Mouse (Mus musculus): ENCODE data around the gene Sds. TPM values are rescaled to one million over a fixed set of nuclear protein-coding genes. Genes with fewer than 3 reads are reported as not detected.
A peak's percentile ranks its signal among the peaks of the same experiment; 100 is the strongest.

The Sds gene
- polyA plus RNA-seq, 1 experiment from 2014 or later: 0.80 TPM

- peaks cover 16% of the 10 kb centered on the region for H3K4me1 ChIP-seq (ENCODE audit: control insufficient read depth, insufficient read depth, low read depth, low read length)
- 1% methylated on average over 13 of the region's 13 CpGs for WGBS
- peak overlapping the region; percentile 86 for H3K27ac ChIP-seq (ENCODE audit: low read depth, low read length)
- peak overlapping the region; percentile 68 for H3K4me2 ChIP-seq (ENCODE audit: low read length)
- H3K9me3 ChIP-seq (ENCODE audit: control insufficient read depth, low read length): no peaks in the 10 kb centered on the region
- peaks cover 22% of the 10 kb centered on the region for H3K27me3 ChIP-seq (replicated peaks; ENCODE audit: control insufficient read depth, insufficient read depth, low read length)
- H3K4me3 ChIP-seq (ENCODE audit: low read length): peak overlapping the region; percentile 49
- H3K9ac ChIP-seq (ENCODE audit: low read depth, low read length): peak overlapping the region; percentile 67
- H3K36me3 ChIP-seq (ENCODE audit: control insufficient read depth, insufficient read depth, low read length): no peaks in the 10 kb centered on the region
- no peak for ATAC-seq
These were observed 37.9 kb upstream of the Sds start for GRCm38 (mm10) chr5:120438469-120438868.

GRCm38 (mm10) chr5:120438991-120439710 lies 37.2 kb upstream of the Sds start:
- WGBS: 1% methylated on average over 27 of the region's 27 CpGs
- ATAC-seq: no peak
- peaks cover 16% of the 10 kb centered on the region for H3K4me1 ChIP-seq (ENCODE audit: control insufficient read depth, insufficient read depth, low read depth, low read length)
- H3K9me3 ChIP-seq (ENCODE audit: control insufficient read depth, low read length): no peaks in the 10 kb centered on the region
- peaks cover 18% of the 10 kb centered on the region for H3K27me3 ChIP-seq (replicated peaks; ENCODE audit: control insufficient read depth, insufficient read depth, low read length)
- H3K9ac ChIP-seq (ENCODE audit: low read depth, low read length): peak overlapping the region; percentile 66
- H3K4me3 ChIP-seq (ENCODE audit: low read length): peak overlapping the region; percentile 33
- peak overlapping the region; percentile 86 for H3K27ac ChIP-seq (ENCODE audit: low read depth, low read length)
- H3K4me2 ChIP-seq (ENCODE audit: low read length): peak overlapping the region; percentile 68
- no peaks in the 10 kb centered on the region for H3K36me3 ChIP-seq (ENCODE audit: control insufficient read depth, insufficient read depth, low read length)

GRCm38 (mm10) chr5:120439887-120440670 lies 36.2 kb upstream of the Sds start:
- 2% methylated on average over 55 of the region's 61 CpGs for WGBS
- no peak for ATAC-seq

GRCm38 (mm10) chr5:120440733-120441132 lies 35.6 kb upstream of the Sds start:
- H3K4me1 ChIP-seq (ENCODE audit: control insufficient read depth, insufficient read depth, low read depth, low read length): peaks cover 16% of the 10 kb centered on the region
- H3K4me2 ChIP-seq (ENCODE audit: low read length): peak overlapping the region; percentile 68
- ATAC-seq: peak; percentile 72
- H3K27ac ChIP-seq (ENCODE audit: low read depth, low read length): peak overlapping the region; percentile 86
- no peaks in the 10 kb centered on the region for H3K36me3 ChIP-seq (ENCODE audit: control insufficient read depth, insufficient read depth, low read length)
- no peak overlapping the region for H3K9ac ChIP-seq (ENCODE audit: low read depth, low read length)
- H3K9me3 ChIP-seq (ENCODE audit: control insufficient read depth, low read length): no peaks in the 10 kb centered on the region
- peaks cover 15% of the 10 kb centered on the region for H3K27me3 ChIP-seq (replicated peaks; ENCODE audit: control insufficient read depth, insufficient read depth, low read length)
- H3K4me3 ChIP-seq (ENCODE audit: low read length): peak overlapping the region; percentile 33
- 4% methylated on average over 12 of the region's 14 CpGs for WGBS

More at GRCm38 (mm10) chr5:120439887-120440670, 36.2 kb upstream of the Sds start:
- Histone ChIP-seq H3K4me3 (ENCODE audit: low read length) (peak overlapping the region; percentile 33), H3K27ac (ENCODE audit: low read depth, low read length) (peak overlapping the region; percentile 86), H3K9ac (ENCODE audit: low read depth, low read length) (peak overlapping the region; percentile 66), H3K4me2 (ENCODE audit: low read length) (peak overlapping the region; percentile 68), H3K36me3 (ENCODE audit: control insufficient read depth, insufficient read depth, low read length) (no peaks in the 10 kb centered on the region), H3K27me3 (replicated peaks; ENCODE audit: control insufficient read depth, insufficient read depth, low read length) (peaks cover 15% of the 10 kb centered on the region), H3K4me1 (ENCODE audit: control insufficient read depth, insufficient read depth, low read depth, low read length) (peaks cover 16% of the 10 kb centered on the region), H3K9me3 (ENCODE audit: control insufficient read depth, low read length) (no peaks in the 10 kb centered on the region)

- no peak overlapping the region for H3K4me3 ChIP-seq (ENCODE audit: low read length)
- no peaks in the 10 kb centered on the region; the same call in 1 of the 2 replicates for H3K4me1 ChIP-seq (ENCODE audit: control insufficient read depth, insufficient read depth, low read depth, low read length)
- no peak overlapping the region for H3K27ac ChIP-seq (ENCODE audit: low read depth, low read length)
- no peak overlapping the region; the same call in 1 of the 2 replicates for H3K9ac ChIP-seq (ENCODE audit: low read depth, low read length)
- H3K9me3 ChIP-seq (ENCODE audit: control insufficient read depth, low read length): no peaks in the 10 kb centered on the region
- H3K4me2 ChIP-seq (ENCODE audit: low read length): no peak overlapping the region
- 43% methylated on average over 13 of the region's 13 CpGs for WGBS
- no peak for ATAC-seq
- H3K36me3 ChIP-seq (ENCODE audit: control insufficient read depth, insufficient read depth, low read length): no peaks in the 10 kb centered on the region
- 0 out of 2 replicates have a peak, but pooled peaks cover 2% of the 10 kb centered on the region for H3K27me3 ChIP-seq (replicated peaks; ENCODE audit: control insufficient read depth, insufficient read depth, low read length)
These were observed 29.0 kb upstream of the Sds start for GRCm38 (mm10) chr5:120447305-120447704.

- H3K9ac ChIP-seq (ENCODE audit: low read depth, low read length): no peak overlapping the region
These were observed 21.5 kb upstream of the Sds start for GRCm38 (mm10) chr5:120454756-120455337.

GRCm38 (mm10) chr5:120456253-120456652 lies 20.1 kb upstream of the Sds start:
- ATAC-seq: no peak
- H3K4me2 ChIP-seq (ENCODE audit: low read length): no peak overlapping the region
- H3K4me1 ChIP-seq (ENCODE audit: control insufficient read depth, insufficient read depth, low read depth, low read length): no peaks in the 10 kb centered on the region
- H3K27me3 ChIP-seq (replicated peaks; ENCODE audit: control insufficient read depth, insufficient read depth, low read length): no peaks in the 10 kb centered on the region
- H3K27ac ChIP-seq (ENCODE audit: low read depth, low read length): no peak overlapping the region
- no peaks in the 10 kb centered on the region for H3K36me3 ChIP-seq (ENCODE audit: control insufficient read depth, insufficient read depth, low read length)
- no peaks in the 10 kb centered on the region for H3K9me3 ChIP-seq (ENCODE audit: control insufficient read depth, low read length)
- no peak overlapping the region for H3K4me3 ChIP-seq (ENCODE audit: low read length)
- 21% methylated on average over 1 of the region's 1 CpGs for WGBS
- H3K9ac ChIP-seq (ENCODE audit: low read depth, low read length): no peak overlapping the region

More at GRCm38 (mm10) chr5:120454756-120455337, 21.5 kb upstream of the Sds start:
- WGBS: 59% methylated on average over 14 of the region's 14 CpGs
- H3K4me1 ChIP-seq (ENCODE audit: control insufficient read depth, insufficient read depth, low read depth, low read length): no peaks in the 10 kb centered on the region
- H3K36me3 ChIP-seq (ENCODE audit: control insufficient read depth, insufficient read depth, low read length): no peaks in the 10 kb centered on the region
- no peak for ATAC-seq
- H3K9me3 ChIP-seq (ENCODE audit: control insufficient read depth, low read length): no peaks in the 10 kb centered on the region
- no peak overlapping the region for H3K4me2 ChIP-seq (ENCODE audit: low read length)
- no peaks in the 10 kb centered on the region for H3K27me3 ChIP-seq (replicated peaks; ENCODE audit: control insufficient read depth, insufficient read depth, low read length)
- H3K4me3 ChIP-seq (ENCODE audit: low read length): no peak overlapping the region
- H3K27ac ChIP-seq (ENCODE audit: low read depth, low read length): peak overlapping the region; percentile 31; the same call in 1 of the 2 replicates

GRCm38 (mm10) chr5:120456841-120457554 lies 19.3 kb upstream of the Sds start:
- H3K9ac ChIP-seq (ENCODE audit: low read depth, low read length): no peak overlapping the region
- H3K27ac ChIP-seq (ENCODE audit: low read depth, low read length): no peak overlapping the region
- H3K27me3 ChIP-seq (replicated peaks; ENCODE audit: control insufficient read depth, insufficient read depth, low read length): no peaks in the 10 kb centered on the region
- H3K4me2 ChIP-seq (ENCODE audit: low read length): no peak overlapping the region
- no peaks in the 10 kb centered on the region for H3K4me1 ChIP-seq (ENCODE audit: control insufficient read depth, insufficient read depth, low read depth, low read length)
- H3K4me3 ChIP-seq (ENCODE audit: low read length): no peak overlapping the region
- H3K36me3 ChIP-seq (ENCODE audit: control insufficient read depth, insufficient read depth, low read length): no peaks in the 10 kb centered on the region
- 45% methylated on average over 7 of the region's 7 CpGs for WGBS
- H3K9me3 ChIP-seq (ENCODE audit: control insufficient read depth, low read length): no peaks in the 10 kb centered on the region
- no peak for ATAC-seq
